Mouse (Mus musculus): Measurements from ENCODE around the gene Sox6.

The Sox6 gene

GRCm38 (mm10) chr7:115891482-115891881 is 147.1 kb downstream of the Sox6 start:
- no peak for DNase-seq (ENCODE audit: low spot score)

GRCm38 (mm10) chr7:115889926-115890325 is 148.7 kb downstream of the Sox6 start:
- no peak for DNase-seq (ENCODE audit: low spot score)

GRCm38 (mm10) chr7:115888561-115888960 is 150.0 kb downstream of the Sox6 start:
- DNase-seq (ENCODE audit: low spot score): no peak

- no peak for DNase-seq (ENCODE audit: low spot score)
Observed at GRCm38 (mm10) chr7:115888120-115888519, 150.5 kb downstream of the Sox6 start.

GRCm38 (mm10) chr7:115872903-115873302 is 165.7 kb downstream of the Sox6 start:
- no peak for DNase-seq (ENCODE audit: low spot score)

GRCm38 (mm10) chr7:115868504-115868903 is 170.1 kb downstream of the Sox6 start:
- no peak for DNase-seq (ENCODE audit: low spot score)

- DNase-seq (ENCODE audit: low spot score): no peak
Observed at GRCm38 (mm10) chr7:115867518-115868270, 170.9 kb downstream of the Sox6 start.

- no peak for DNase-seq (ENCODE audit: low spot score)
Observed at GRCm38 (mm10) chr7:115866698-115867500, 171.7 kb downstream of the Sox6 start.

GRCm38 (mm10) chr7:115865979-115866697 is 172.5 kb downstream of the Sox6 start:
- no peak for DNase-seq (ENCODE audit: low spot score)

GRCm38 (mm10) chr7:115865231-115865630 is 173.4 kb downstream of the Sox6 start:
- no peak for DNase-seq (ENCODE audit: low spot score)

- no peak for DNase-seq (ENCODE audit: low spot score)
Observed at GRCm38 (mm10) chr7:115864411-115864810, 174.2 kb downstream of the Sox6 start.

- no peak for DNase-seq (ENCODE audit: low spot score)
Observed at GRCm38 (mm10) chr7:115859691-115860401, 178.8 kb downstream of the Sox6 start.

GRCm38 (mm10) chr7:115851131-115851530 is 187.5 kb downstream of the Sox6 start:
- DNase-seq (ENCODE audit: low spot score): no peak

GRCm38 (mm10) chr7:115845791-115846366 is 192.7 kb downstream of the Sox6 start:
- no peak for DNase-seq (ENCODE audit: low spot score)

- no peak for DNase-seq (ENCODE audit: low spot score)
Observed at GRCm38 (mm10) chr7:115844910-115845309, 193.7 kb downstream of the Sox6 start.

- DNase-seq (ENCODE audit: low spot score): no peak
Observed at GRCm38 (mm10) chr7:115844431-115844830, 194.2 kb downstream of the Sox6 start.

GRCm38 (mm10) chr7:115842251-115842650 is 196.3 kb downstream of the Sox6 start:
- DNase-seq (ENCODE audit: low spot score): no peak

- no peak for DNase-seq (ENCODE audit: low spot score)
Observed at GRCm38 (mm10) chr7:115840613-115841012, 198.0 kb downstream of the Sox6 start.

GRCm38 (mm10) chr7:115835005-115835404 is 203.6 kb downstream of the Sox6 start:
- DNase-seq (ENCODE audit: low spot score): no peak

GRCm38 (mm10) chr7:115833701-115834100 is 204.9 kb downstream of the Sox6 start:
- no peak for DNase-seq (ENCODE audit: low spot score)
